In genomic region chr16:93576412-93577082, GRCm38 (mm10) we compare ENCODE assay signal across 8 mouse cellular contexts. TPM values are rescaled to one million over a fixed set of nuclear protein-coding genes. Genes with fewer than 3 reads are reported as not detected.
DNase-seq lines count a peak whose midpoint lies in the region; ATAC-seq lines count a peak whose summit lies in the region.

No protein-coding gene starts in this region.

- no peaks in the 10 kb centered on the region for H3K36me3 ChIP-seq in forebrain, embryonic 12.5 days (replicated peaks)
- no peaks in the 10 kb centered on the region for H3K36me3 ChIP-seq in hindbrain, embryonic 11.5 days (ENCODE audit: control insufficient read depth, insufficient read depth, low read length)

- WGBS in forebrain, embryonic 12.5 days = 36% methylated on average over 14 of the region's 14 CpGs
- 35% methylated on average over 14 of the region's 14 CpGs for WGBS in hindbrain, embryonic 11.5 days

- peak; percentile 64 for DNase-seq in Muller cell, postnatal 12 days (ENCODE audit: inconsistent ontology term)
- peak; percentile 69 for DNase-seq in c-Kit-positive CD71-negative TER-119-negative erythroid progenitor cells, embryonic 14.5 days (ENCODE audit: low read depth)
- DNase-seq in hindbrain, embryonic 11.5 days (ENCODE audit: low spot score) = peak; percentile 91
- DNase-seq in layer of hippocampus, postnatal 14 days (ENCODE audit: low spot score in 2 of 2) = peak; percentile 86 to 88
- DNase-seq in right cerebral cortex, postnatal 36 days (ENCODE audit: low spot score in 2 of 2) = peak; percentile 50 to 55
- DNase-seq in urinary bladder, postnatal 25 days (ENCODE audit: low spot score) = peak; percentile 84

- ATAC-seq in forebrain, embryonic 12.5 days (ENCODE audit: low FRiP score) = 0 out of 2 replicates have a peak, but pooled peaks have one; percentile 60
- no peak for ATAC-seq in hindbrain, embryonic 11.5 days (ENCODE audit: low FRiP score)
- peak; percentile 51; the same call in 1 of the 2 replicates for ATAC-seq in megakaryocyte-erythroid progenitor cell, adult 5-6 weeks (replicated peaks; ENCODE audit: low FRiP score, low TSS enrichment, poor library complexity, severe bottlenecking)

- no peak overlapping the region for H3K4me3 ChIP-seq in forebrain, embryonic 12.5 days (replicated peaks)
- H3K4me3 ChIP-seq in hindbrain, embryonic 11.5 days (ENCODE audit: low read depth, low read length) = no peak overlapping the region

- H3K4me2 ChIP-seq in forebrain, embryonic 12.5 days = no peak overlapping the region
- H3K4me2 ChIP-seq in hindbrain, embryonic 11.5 days (replicated peaks; ENCODE audit: low read depth, low read length) = no peak overlapping the region

- no peak overlapping the region for H3K9ac ChIP-seq in forebrain, embryonic 12.5 days
- H3K9ac ChIP-seq in hindbrain, embryonic 11.5 days (ENCODE audit: low read depth, low read length) = no peak overlapping the region

- no peaks in the 10 kb centered on the region for H3K9me3 ChIP-seq in forebrain, embryonic 12.5 days
- no peaks in the 10 kb centered on the region for H3K9me3 ChIP-seq in hindbrain, embryonic 11.5 days (ENCODE audit: control insufficient read depth, low read length)

- peaks cover 4% of the 10 kb centered on the region; the same call in 1 of the 2 replicates for H3K27me3 ChIP-seq in forebrain, embryonic 12.5 days
- no peaks in the 10 kb centered on the region for H3K27me3 ChIP-seq in hindbrain, embryonic 11.5 days (ENCODE audit: control insufficient read depth, insufficient read depth, low read length)

- no peak overlapping the region for H3K27ac ChIP-seq in forebrain, embryonic 12.5 days
- no peak overlapping the region for H3K27ac ChIP-seq in hindbrain, embryonic 11.5 days (ENCODE audit: low read depth, low read length)

- peaks cover 8% of the 10 kb centered on the region; the same call in 1 of the 2 replicates for H3K4me1 ChIP-seq in forebrain, embryonic 12.5 days
- no peaks in the 10 kb centered on the region for H3K4me1 ChIP-seq in hindbrain, embryonic 11.5 days (replicated peaks; ENCODE audit: control insufficient read depth, insufficient read depth, low read length)

RNA-seq across cellular contexts. Expression of gene Setd4, which starts 27.3 kb away (rescaled TPM):
- 15.8 and 17.2 TPM in 2 replicates for polyA plus RNA-seq in forebrain, embryonic 12.5 days (2016; fragmentation: Nextera tagmentation; extraction: Ambion mirVana)
- 9.8 and 10.3 TPM in 2 replicates for polyA plus RNA-seq in hindbrain, embryonic 11.5 days (2014; fragmentation: Nextera tagmentation; extraction: Ambion mirVana)
- total RNA-seq in layer of hippocampus, postnatal 14 days (2021) = 10 to 100 TPM in 1 of 2 experiments, 1 to 10 TPM in 1; 9.5 to 10.7 TPM
- total RNA-seq in megakaryocyte-erythroid progenitor cell, adult 5-6 weeks (2014; fragmentation: Nextera tagmentation) = 29.7 and 31.6 TPM in 2 replicates
- 12.9 and 13.7 TPM in 2 replicates for total RNA-seq in megakaryocyte-erythroid progenitor cell, adult 5-6 weeks (2017)

RNA-seq across cellular contexts. Expression of gene Cbr1, which starts 29.1 kb away (rescaled TPM):
- polyA plus RNA-seq in forebrain, embryonic 12.5 days (2016; fragmentation: Nextera tagmentation; extraction: Ambion mirVana) = 108 and 112 TPM in 2 replicates
- 107 and 110 TPM in 2 replicates for polyA plus RNA-seq in hindbrain, embryonic 11.5 days (2014; fragmentation: Nextera tagmentation; extraction: Ambion mirVana)
- 10 to 100 TPM; 59.4 to 63.7 TPM for total RNA-seq in layer of hippocampus, postnatal 14 days (2021)
- total RNA-seq in megakaryocyte-erythroid progenitor cell, adult 5-6 weeks (2014; fragmentation: Nextera tagmentation) = 34.1 and 55.4 TPM in 2 replicates
- 45.6 and 49.8 TPM in 2 replicates for total RNA-seq in megakaryocyte-erythroid progenitor cell, adult 5-6 weeks (2017)

RNA-seq across cellular contexts. Expression of gene Gm5678, which starts 51.4 kb away (rescaled TPM):
- not detected in 2 replicates for polyA plus RNA-seq in forebrain, embryonic 12.5 days (2016; fragmentation: Nextera tagmentation; extraction: Ambion mirVana)
- not detected in 2 replicates for polyA plus RNA-seq in hindbrain, embryonic 11.5 days (2014; fragmentation: Nextera tagmentation; extraction: Ambion mirVana)
- total RNA-seq in layer of hippocampus, postnatal 14 days (2021) = 1 to 10 TPM; 1.9 to 2.0 TPM
- total RNA-seq in megakaryocyte-erythroid progenitor cell, adult 5-6 weeks (2014; fragmentation: Nextera tagmentation) = not detected in 2 replicates
- total RNA-seq in megakaryocyte-erythroid progenitor cell, adult 5-6 weeks (2017) = not detected in 2 replicates
